Mouse (Mus musculus): Measurements from ENCODE around the gene Hnf1a. TPM values are rescaled to one million over a fixed set of nuclear protein-coding genes. Genes with fewer than 3 reads are reported as not detected.

Gene Hnf1a
- polyA plus RNA-seq, 1 experiment, result 0.04 TPM

- Histone ChIP-seq H3K4me3 (ENCODE audit: insufficient read depth, poor library complexity, severe bottlenecking) (no peak overlapping the region), H3ac (ENCODE audit: control insufficient read depth, insufficient read length, low read depth) (no peak overlapping the region), H3K36me3 (ENCODE audit: control insufficient read depth, insufficient read depth) (no peaks in the 10 kb centered on the region), H3K79me2 (ENCODE audit: control insufficient read depth, insufficient read depth) (no peaks in the 10 kb centered on the region), H3K27me3 (ENCODE audit: control insufficient read depth, insufficient read depth, insufficient read length) (peaks cover 2% of the 10 kb centered on the region), H3K79me3 (ENCODE audit: low read depth) (no peaks in the 10 kb centered on the region)
- TF ChIP-seq MAX (IDR thresholded peaks at IDR 0.05) (no peak), MYOD1 (IDR thresholded peaks at IDR 0.05; ENCODE audit: control insufficient read depth, insufficient read length, low read depth) (no peak)
Measured at GRCm38 (mm10) chr5:114958069-114958468, 12.8 kb downstream of the Hnf1a start.

- TF ChIP-seq MYOG (IDR thresholded peaks at IDR 0.05; ENCODE audit: control insufficient read depth, extremely low read depth, insufficient read length) (no peak), FOSL1 (IDR thresholded peaks at IDR 0.05; ENCODE audit: insufficient read depth, low read length, poor library complexity, severe bottlenecking) (no peak), CEBPB (IDR thresholded peaks at IDR 0.05; ENCODE audit: low read depth) (no peak), USF1 (IDR thresholded peaks at IDR 0.05; ENCODE audit: low read depth) (no peak)
- H3K79me2 ChIP-seq (ENCODE audit: control insufficient read depth, insufficient read depth), result no peaks in the 10 kb centered on the region
- no peak overlapping the region for H3K4me3 ChIP-seq (ENCODE audit: insufficient read depth, poor library complexity, severe bottlenecking)
- peaks cover 7% of the 10 kb centered on the region for H3K36me3 ChIP-seq (ENCODE audit: control insufficient read depth, insufficient read depth)
- H3ac ChIP-seq (ENCODE audit: control insufficient read depth, insufficient read length, low read depth), result no peak overlapping the region
- no peaks in the 10 kb centered on the region for H3K27me3 ChIP-seq (ENCODE audit: control insufficient read depth, insufficient read depth, insufficient read length)
- H3K79me3 ChIP-seq (ENCODE audit: low read depth), result no peaks in the 10 kb centered on the region
Measured at GRCm38 (mm10) chr5:114953326-114953725, 17.6 kb downstream of the Hnf1a start.

- Histone ChIP-seq H3K79me3 (ENCODE audit: low read depth) (no peaks in the 10 kb centered on the region), H3K27me3 (ENCODE audit: control insufficient read depth, insufficient read depth, insufficient read length) (no peaks in the 10 kb centered on the region), H3ac (ENCODE audit: control insufficient read depth, insufficient read length, low read depth) (no peak overlapping the region), H3K79me2 (ENCODE audit: control insufficient read depth, insufficient read depth) (no peaks in the 10 kb centered on the region), H3K4me3 (ENCODE audit: insufficient read depth, poor library complexity, severe bottlenecking) (no peak overlapping the region), H3K36me3 (ENCODE audit: control insufficient read depth, insufficient read depth) (peaks cover 12% of the 10 kb centered on the region)
- TF ChIP-seq CEBPB (IDR thresholded peaks at IDR 0.05; ENCODE audit: low read depth), result no peak
- TF ChIP-seq FOSL1 (IDR thresholded peaks at IDR 0.05; ENCODE audit: insufficient read depth, low read length, poor library complexity, severe bottlenecking), result no peak
- TF ChIP-seq USF1 (IDR thresholded peaks at IDR 0.05; ENCODE audit: low read depth), result no peak
- TF ChIP-seq CTCF (IDR thresholded peaks at IDR 0.05; ENCODE audit: control insufficient read depth, insufficient read depth, insufficient read length), result no peak
- TF ChIP-seq MAX (IDR thresholded peaks at IDR 0.05), result no peak
- TF ChIP-seq MYOG (IDR thresholded peaks at IDR 0.05; ENCODE audit: control insufficient read depth, extremely low read depth, insufficient read length), result no peak
- no peak for TF ChIP-seq MYOD1 (IDR thresholded peaks at IDR 0.05; ENCODE audit: control insufficient read depth, insufficient read length, low read depth)
Measured at GRCm38 (mm10) chr5:114951279-114951880, 19.5 kb downstream of the Hnf1a start.

DNA sequence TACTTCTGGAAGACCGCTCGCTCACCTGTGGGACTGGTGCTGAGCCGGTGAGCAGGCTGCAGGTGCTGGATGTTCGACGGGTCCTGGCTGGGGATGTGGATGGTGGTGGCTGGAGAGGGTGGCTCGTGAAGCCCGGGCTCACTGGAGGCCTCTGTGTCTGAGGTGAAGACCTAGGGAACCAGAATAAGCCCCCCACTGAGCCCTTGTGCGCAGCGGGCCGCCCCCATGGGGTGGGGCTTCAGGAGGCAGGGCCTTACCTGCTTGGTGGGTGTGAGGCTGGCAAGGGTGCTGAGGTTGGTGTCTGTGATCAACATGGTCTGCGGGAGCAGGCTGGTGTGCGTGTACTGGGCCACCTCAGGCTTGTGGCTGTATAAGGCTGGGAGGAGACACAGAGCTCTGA is 20.2 kb downstream of the Hnf1a start:
- TF ChIP-seq USF1 (IDR thresholded peaks at IDR 0.05; ENCODE audit: low read depth), result no peak
- TF ChIP-seq CEBPB (IDR thresholded peaks at IDR 0.05; ENCODE audit: low read depth), result no peak
- TF ChIP-seq MAX (IDR thresholded peaks at IDR 0.05), result no peak
- no peak for TF ChIP-seq MYOD1 (IDR thresholded peaks at IDR 0.05; ENCODE audit: control insufficient read depth, insufficient read length, low read depth)
- TF ChIP-seq CTCF (IDR thresholded peaks at IDR 0.05; ENCODE audit: control insufficient read depth, insufficient read depth, insufficient read length), result no peak
- no peak for TF ChIP-seq MYOG (IDR thresholded peaks at IDR 0.05; ENCODE audit: control insufficient read depth, extremely low read depth, insufficient read length)
- TF ChIP-seq FOSL1 (IDR thresholded peaks at IDR 0.05; ENCODE audit: insufficient read depth, low read length, poor library complexity, severe bottlenecking), result no peak
- H3K79me3 ChIP-seq (ENCODE audit: low read depth), result no peaks in the 10 kb centered on the region
- H3K4me3 ChIP-seq (ENCODE audit: insufficient read depth, poor library complexity, severe bottlenecking), result no peak overlapping the region
- no peaks in the 10 kb centered on the region for H3K27me3 ChIP-seq (ENCODE audit: control insufficient read depth, insufficient read depth, insufficient read length)
- no peak overlapping the region for H3ac ChIP-seq (ENCODE audit: control insufficient read depth, insufficient read length, low read depth)
- H3K79me2 ChIP-seq (ENCODE audit: control insufficient read depth, insufficient read depth), result no peaks in the 10 kb centered on the region
- H3K36me3 ChIP-seq (ENCODE audit: control insufficient read depth, insufficient read depth), result peaks cover 12% of the 10 kb centered on the region

GRCm38 (mm10) chr5:114949812-114950211 is 21.1 kb downstream of the Hnf1a start:
- peaks cover 12% of the 10 kb centered on the region for H3K36me3 ChIP-seq (ENCODE audit: control insufficient read depth, insufficient read depth)
- H3K79me2 ChIP-seq (ENCODE audit: control insufficient read depth, insufficient read depth), result no peaks in the 10 kb centered on the region
- no peak for TF ChIP-seq FOSL1 (IDR thresholded peaks at IDR 0.05; ENCODE audit: insufficient read depth, low read length, poor library complexity, severe bottlenecking)
- no peak for TF ChIP-seq MYOD1 (IDR thresholded peaks at IDR 0.05; ENCODE audit: control insufficient read depth, insufficient read length, low read depth)
- no peak for TF ChIP-seq CEBPB (IDR thresholded peaks at IDR 0.05; ENCODE audit: low read depth)
- no peak for TF ChIP-seq MAX (IDR thresholded peaks at IDR 0.05)
- TF ChIP-seq MYOG (IDR thresholded peaks at IDR 0.05; ENCODE audit: control insufficient read depth, extremely low read depth, insufficient read length), result no peak
- no peak for TF ChIP-seq USF1 (IDR thresholded peaks at IDR 0.05; ENCODE audit: low read depth)
- no peak for TF ChIP-seq CTCF (IDR thresholded peaks at IDR 0.05; ENCODE audit: control insufficient read depth, insufficient read depth, insufficient read length)
- no peaks in the 10 kb centered on the region for H3K27me3 ChIP-seq (ENCODE audit: control insufficient read depth, insufficient read depth, insufficient read length)
- H3ac ChIP-seq (ENCODE audit: control insufficient read depth, insufficient read length, low read depth), result no peak overlapping the region
- H3K4me3 ChIP-seq (ENCODE audit: insufficient read depth, poor library complexity, severe bottlenecking), result no peak overlapping the region
- no peaks in the 10 kb centered on the region for H3K79me3 ChIP-seq (ENCODE audit: low read depth)

DNA sequence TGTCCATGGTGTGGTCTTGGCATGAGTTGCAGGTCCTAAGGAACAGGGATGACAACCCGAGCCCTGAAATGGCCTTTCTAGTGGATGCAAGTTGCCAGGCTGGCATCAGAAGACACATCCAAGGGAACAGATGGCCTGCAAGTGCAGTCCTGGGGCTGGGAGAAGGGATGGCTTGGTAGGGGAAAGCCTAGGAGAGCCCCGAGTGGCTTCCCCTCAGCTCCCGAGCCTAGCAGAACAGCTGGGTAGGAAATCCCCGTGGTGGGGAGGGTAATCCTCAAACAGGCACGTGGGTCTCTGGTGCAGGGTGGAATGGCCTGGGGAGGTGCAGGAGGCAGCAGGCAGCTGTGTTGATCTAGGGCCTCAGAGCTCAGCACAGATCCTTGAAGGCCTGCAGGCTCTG is 21.6 kb downstream of the Hnf1a start:
- Histone ChIP-seq H3ac (ENCODE audit: control insufficient read depth, insufficient read length, low read depth) (no peak overlapping the region), H3K79me3 (ENCODE audit: low read depth) (no peaks in the 10 kb centered on the region), H3K79me2 (ENCODE audit: control insufficient read depth, insufficient read depth) (no peaks in the 10 kb centered on the region), H3K36me3 (ENCODE audit: control insufficient read depth, insufficient read depth) (peaks cover 12% of the 10 kb centered on the region), H3K4me3 (ENCODE audit: insufficient read depth, poor library complexity, severe bottlenecking) (no peak overlapping the region), H3K27me3 (ENCODE audit: control insufficient read depth, insufficient read depth, insufficient read length) (no peaks in the 10 kb centered on the region)
- TF ChIP-seq FOSL1 (IDR thresholded peaks at IDR 0.05; ENCODE audit: insufficient read depth, low read length, poor library complexity, severe bottlenecking) (no peak), CEBPB (IDR thresholded peaks at IDR 0.05; ENCODE audit: low read depth) (no peak), USF1 (IDR thresholded peaks at IDR 0.05; ENCODE audit: low read depth) (no peak), CTCF (IDR thresholded peaks at IDR 0.05; ENCODE audit: control insufficient read depth, insufficient read depth, insufficient read length) (no peak), MAX (IDR thresholded peaks at IDR 0.05) (no peak), MYOD1 (IDR thresholded peaks at IDR 0.05; ENCODE audit: control insufficient read depth, insufficient read length, low read depth) (no peak)

All from C2C12 (cell line).